Mouse (Mus musculus) urinary bladder, postnatal 25 days (tissue): ENCODE results near the gene Gabra5.

Source experiments
- DNase-seq: peaks from one replicate; pipeline ENCODE4 v3.0.0; 2022; ENCODE audit warnings: low spot score

Gene Gabra5

DNA sequence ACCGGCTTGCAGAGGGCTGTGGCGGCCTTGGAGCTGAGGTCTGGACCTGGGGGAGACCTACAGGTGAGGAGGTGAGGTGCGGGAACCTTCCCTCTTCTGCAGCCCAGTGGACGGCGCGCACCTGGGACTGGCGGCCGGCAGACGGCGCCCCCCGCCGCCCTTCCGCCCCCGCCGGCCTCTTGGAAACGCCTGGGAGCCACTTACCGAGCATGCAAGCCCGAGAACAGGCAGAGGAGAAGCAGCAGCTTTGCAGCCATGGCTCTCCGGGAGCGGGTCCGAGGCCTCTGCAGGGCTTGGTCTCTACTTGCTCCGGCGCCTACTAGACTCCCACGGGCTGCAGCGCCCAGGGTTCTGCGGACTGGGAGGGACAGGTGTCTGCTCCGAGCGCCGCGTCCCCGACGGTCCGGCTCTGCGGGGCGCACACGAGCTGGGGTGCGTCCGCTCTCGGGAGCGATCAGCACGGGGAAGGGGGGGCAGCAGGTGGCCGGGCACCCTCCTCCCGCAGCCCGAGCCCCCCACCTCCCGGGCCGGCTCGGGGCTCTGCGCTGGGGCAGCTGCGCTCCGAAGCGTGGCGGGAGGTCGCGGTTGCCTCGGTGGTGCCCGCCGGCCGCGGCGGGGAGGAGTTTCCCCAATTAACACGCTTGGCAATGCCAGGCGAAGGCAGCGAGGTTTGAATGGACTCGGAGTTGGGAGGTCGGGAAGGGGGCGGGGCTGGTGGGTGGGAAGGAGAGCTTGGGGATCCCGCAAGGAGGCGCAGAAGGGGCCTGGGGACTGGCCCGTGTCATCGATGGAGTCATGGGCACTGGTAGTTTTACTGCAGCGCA is 123.1 kb downstream of the Gabra5 start, which contains the start of gene Gabrg3:
TSS of gene Gabrg3 (minus strand) at position 672 of the 824 bp plus-strand sequence.
- no peak for DNase-seq

DNA sequence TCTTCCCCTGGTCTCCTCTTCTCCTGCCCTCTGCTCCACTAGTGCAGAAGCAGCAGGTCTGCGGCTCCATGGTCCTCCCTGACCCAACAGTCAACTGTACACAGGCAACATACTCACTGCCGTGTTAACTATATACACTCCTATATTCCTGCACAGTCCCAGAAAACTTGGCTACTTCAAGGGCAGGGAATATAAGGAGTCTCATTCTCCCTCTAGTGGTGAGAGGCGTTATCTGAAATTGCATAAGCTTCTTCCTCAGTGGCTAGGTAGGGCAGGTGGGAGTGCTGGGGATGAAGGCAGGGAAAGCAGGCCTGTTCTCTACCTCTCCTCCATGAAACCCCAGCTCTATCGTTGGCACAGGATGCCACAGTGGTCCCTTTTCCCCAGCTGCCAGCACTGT is 125.7 kb downstream of the Gabra5 start:
- no peak for DNase-seq

DNA sequence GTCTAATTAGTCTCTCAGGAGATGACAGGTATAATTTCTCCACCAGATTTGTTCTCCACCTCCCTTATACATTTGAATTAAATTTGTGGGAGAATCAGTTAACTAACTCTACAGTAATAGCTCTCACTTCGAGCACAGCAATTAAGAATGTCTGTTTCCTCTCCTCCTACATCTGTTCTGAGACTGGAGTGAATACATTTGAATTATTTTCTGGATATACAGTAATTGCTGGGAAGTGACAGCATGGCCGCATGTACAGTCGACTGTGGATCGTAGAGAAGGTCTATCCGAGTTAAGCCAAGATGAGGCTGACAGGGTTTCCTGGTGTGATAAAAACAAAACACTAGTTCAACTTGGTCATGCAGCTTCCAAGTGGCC is 143.9 kb downstream of the Gabra5 start:
- no peak for DNase-seq

DNA sequence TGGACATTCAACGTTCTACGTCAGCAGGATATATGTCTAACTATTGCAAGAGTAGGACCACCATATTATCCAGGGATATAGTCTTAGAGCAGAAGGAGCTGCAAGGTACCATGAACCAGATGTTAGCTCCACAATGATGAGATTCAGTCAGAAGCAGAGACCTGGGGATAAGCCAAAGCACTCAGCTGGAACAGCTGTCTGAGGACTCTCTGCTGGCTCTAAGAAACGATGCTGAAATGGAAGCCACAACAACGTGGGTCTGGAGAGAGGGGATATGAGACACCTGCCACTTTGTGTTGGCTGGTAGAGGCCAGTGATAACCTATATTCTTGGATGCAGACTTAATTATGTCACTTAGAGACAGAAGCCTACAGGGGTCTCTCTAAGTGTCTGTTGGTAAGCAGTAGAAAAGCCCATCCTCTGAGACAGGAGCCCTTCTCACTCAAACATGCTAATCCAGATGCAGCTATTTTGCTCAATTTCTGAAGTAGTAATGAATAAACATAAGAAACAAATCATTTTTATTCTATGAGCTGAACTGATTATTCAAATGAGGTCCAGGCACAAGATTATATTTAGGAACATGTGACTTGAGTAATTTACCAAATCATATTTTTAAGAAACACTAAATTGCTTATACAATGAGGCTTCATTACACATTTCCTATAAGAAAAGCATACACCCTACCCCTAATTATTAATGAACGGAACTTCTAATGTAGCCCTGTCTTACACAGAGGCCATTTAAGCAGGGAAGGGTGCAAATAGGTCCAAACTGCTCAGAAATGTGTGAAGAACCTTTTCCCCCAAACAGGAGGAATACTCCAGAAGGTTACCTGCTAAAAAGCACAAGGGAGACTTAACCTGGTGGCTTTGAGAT is 144.5 kb downstream of the Gabra5 start:
- no peak for DNase-seq

DNA sequence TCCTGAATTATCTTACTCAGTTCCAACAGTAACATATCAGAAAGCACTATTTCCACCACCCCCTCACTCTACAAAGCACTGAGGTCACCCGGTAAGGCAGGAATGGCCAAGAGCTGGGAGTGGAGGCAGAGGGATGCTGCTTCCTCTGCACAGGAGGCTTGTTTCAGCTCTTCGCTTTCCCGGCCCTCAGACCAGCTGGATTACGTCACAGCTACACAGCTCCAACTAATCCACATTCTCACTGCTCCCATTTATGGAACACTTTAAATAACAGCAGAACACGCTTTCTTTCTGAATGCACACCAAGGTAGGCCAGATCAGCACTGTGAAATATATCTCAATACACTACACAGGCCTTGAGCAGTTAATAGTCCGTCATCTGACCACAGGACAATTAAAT is 146.0 kb downstream of the Gabra5 start:
- no peak for DNase-seq

DNA sequence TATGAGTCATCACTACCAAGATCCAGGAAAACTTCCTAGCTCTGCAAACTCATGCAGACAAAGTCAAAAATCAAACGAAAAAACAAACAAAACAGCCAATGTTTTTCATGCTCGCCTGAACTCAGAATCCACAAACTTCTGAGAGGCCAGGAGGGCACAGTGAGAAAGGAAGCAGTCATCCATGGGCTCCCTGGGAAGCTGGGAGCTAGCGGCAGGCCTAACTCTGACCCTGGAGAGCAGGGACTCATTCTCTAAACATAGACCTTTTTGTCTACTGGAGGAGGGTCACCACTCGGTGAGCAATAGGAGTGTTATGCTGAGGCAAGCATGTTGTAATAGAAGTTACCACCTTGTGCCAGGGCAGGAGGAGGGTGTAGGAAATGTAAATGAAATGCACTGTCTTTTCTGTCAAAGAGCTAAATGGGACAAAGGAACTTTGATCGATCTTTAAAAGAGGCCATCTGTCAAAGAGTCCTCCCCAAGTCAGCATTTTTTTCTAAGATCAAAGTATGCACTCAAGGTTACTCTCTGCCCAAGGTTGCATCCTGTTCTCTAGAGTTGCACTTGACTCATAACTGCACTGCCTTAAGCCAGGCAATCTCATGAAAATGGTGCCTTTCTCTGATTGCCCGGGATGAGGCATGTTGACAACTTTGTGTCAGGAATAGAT is 151.9 kb downstream of the Gabra5 start:
- no peak for DNase-seq
